Mouse (Mus musculus) gastrocnemius, postnatal 14 days (tissue): Measurements from ENCODE around the gene Plod1. TPM values are rescaled to one million over a fixed set of nuclear protein-coding genes. Genes with fewer than 3 reads are reported as not detected.

Experiments used
- DNase-seq: peaks from one replicate; pipeline ENCODE4 v3.0.0; 2021; ENCODE audit warnings: mixed read lengths
- intact Hi-C: fragments of 180-260 bp; cut with DNase I; formaldehyde crosslinking; loops from one replicate; pipeline ENCODE4 v1.15.1; 2025; ENCODE audit warnings: low total_unique reads
- total RNA-seq, 2 experiments: library from RNA; stranded (reverse); gene quantifications; 2 replicates each; pipeline ENCODE4 v1.2.3; 2021

The Plod1 gene
- total RNA-seq, 2 experiments from 2014 or later: 43.4 to 48.8 TPM

- intact Hi-C loops: no loop called here
- DNase-seq: no peak
These were observed 33.6 kb downstream of the Plod1 start for GRCm38 (mm10) chr4:147902906-147903500.

- intact Hi-C loops: no loop called here
- no peak for DNase-seq
These were observed 36.1 kb downstream of the Plod1 start for GRCm38 (mm10) chr4:147900452-147900851.

GRCm38 (mm10) chr4:147897348-147897747, 39.2 kb downstream of the Plod1 start:
- DNase-seq: peak; percentile 23
- intact Hi-C loops: no loop called here

- intact Hi-C loops: no loop called here
- no peak for DNase-seq
These were observed 40.2 kb downstream of the Plod1 start for GRCm38 (mm10) chr4:147896411-147896810.

GRCm38 (mm10) chr4:147895815-147896330, 40.7 kb downstream of the Plod1 start:
- no peak for DNase-seq
- intact Hi-C loops: no loop called here

- no peak for DNase-seq
- intact Hi-C loops: no loop called here
These were observed 46.2 kb downstream of the Plod1 start for GRCm38 (mm10) chr4:147890341-147890740.

- no peak for DNase-seq
- intact Hi-C loops: no loop called here
These were observed 48.3 kb downstream of the Plod1 start for GRCm38 (mm10) chr4:147888237-147888636.

GRCm38 (mm10) chr4:147887277-147887676, 49.3 kb downstream of the Plod1 start:
- no peak for DNase-seq
- intact Hi-C loops: no loop called here

GRCm38 (mm10) chr4:147886158-147886557, 50.4 kb downstream of the Plod1 start:
- DNase-seq: no peak
- intact Hi-C loops: no loop called here

GRCm38 (mm10) chr4:147884138-147884537, 52.4 kb downstream of the Plod1 start:
- no peak for DNase-seq
- intact Hi-C loops: no loop called here

- no peak for DNase-seq
- intact Hi-C loops: no loop called here
These were observed 53.5 kb downstream of the Plod1 start for GRCm38 (mm10) chr4:147883041-147883440.

- no peak for DNase-seq
- intact Hi-C loops: no loop called here
These were observed 54.8 kb downstream of the Plod1 start for GRCm38 (mm10) chr4:147881792-147882191.

- intact Hi-C loops: no loop called here
- DNase-seq: no peak
These were observed 56.7 kb downstream of the Plod1 start for GRCm38 (mm10) chr4:147879865-147880264.

- no peak for DNase-seq
- intact Hi-C loops: no loop called here
These were observed 57.1 kb downstream of the Plod1 start for GRCm38 (mm10) chr4:147879456-147879855.

- DNase-seq: no peak
- intact Hi-C loops: no loop called here
These were observed 58.0 kb downstream of the Plod1 start for GRCm38 (mm10) chr4:147878537-147878936.

GRCm38 (mm10) chr4:147875852-147876575, 60.6 kb downstream of the Plod1 start:
- no peak for DNase-seq
- intact Hi-C loops: no loop called here

- intact Hi-C loops: no loop called here
- no peak for DNase-seq
These were observed 67.3 kb downstream of the Plod1 start for GRCm38 (mm10) chr4:147869238-147869637.

GRCm38 (mm10) chr4:147868450-147869031, 68.0 kb downstream of the Plod1 start, which contains the start of the genes Miip and Fv1:
Miip (minus strand) TSS chr4:147868816.
Fv1 (plus strand) TSS chr4:147868979.
- peak; percentile 94 for DNase-seq
- intact Hi-C loops: no loop called here

GRCm38 (mm10) chr4:147867563-147868449, 68.8 kb downstream of the Plod1 start:
- no peak for DNase-seq
- intact Hi-C loops: loop anchor here (2.0 kb wide), 1 partner anchor 73 kb away; the partner anchor contains the start of gene 2510039O18Rik
